Mouse (Mus musculus) embryo, embryonic 9.5 days (tissue): ENCODE data around the gene Olfr847.

Source experiments
- DNase-seq: peaks from one replicate; pipeline ENCODE4 v3.0.0-alpha.2; 2017; ENCODE audit errors: extremely low spot score

Gene Olfr847

GRCm38 (mm10) chr9:19378569-19378968 is at the start of gene Olfr847:
Gene Olfr847 (minus strand): TSS chr9:19378669.
- DNase-seq: no peak

- no peak for DNase-seq
Observed at GRCm38 (mm10) chr9:19363905-19364304, 14.6 kb downstream of the Olfr847 start, which contains the start of gene Olfr846. Gene Olfr846 (minus strand): TSS chr9:19364005.

- no peak for DNase-seq
Observed at GRCm38 (mm10) chr9:19336157-19336556, 42.3 kb downstream of the Olfr847 start, which contains the start of gene Olfr845. Gene Olfr845 (plus strand): TSS chr9:19336457.
